Mouse (Mus musculus) ES-Bruce4 (cell line): Measurements from ENCODE around the gene Fars2.

Experiments used
- EP300 ChIP-seq: IDR thresholded peaks from 2 replicates; pipeline ENCODE4 v1.6.1; 2011; ENCODE audit warnings: low read depth, low read length; ENCODE audit not compliant: insufficient read depth
- POLR2A ChIP-seq: IDR thresholded peaks from one replicate; pipeline ENCODE4 v1.8.1; 2011; ENCODE audit warnings: low read length; ENCODE audit not compliant: insufficient read depth

DNA sequence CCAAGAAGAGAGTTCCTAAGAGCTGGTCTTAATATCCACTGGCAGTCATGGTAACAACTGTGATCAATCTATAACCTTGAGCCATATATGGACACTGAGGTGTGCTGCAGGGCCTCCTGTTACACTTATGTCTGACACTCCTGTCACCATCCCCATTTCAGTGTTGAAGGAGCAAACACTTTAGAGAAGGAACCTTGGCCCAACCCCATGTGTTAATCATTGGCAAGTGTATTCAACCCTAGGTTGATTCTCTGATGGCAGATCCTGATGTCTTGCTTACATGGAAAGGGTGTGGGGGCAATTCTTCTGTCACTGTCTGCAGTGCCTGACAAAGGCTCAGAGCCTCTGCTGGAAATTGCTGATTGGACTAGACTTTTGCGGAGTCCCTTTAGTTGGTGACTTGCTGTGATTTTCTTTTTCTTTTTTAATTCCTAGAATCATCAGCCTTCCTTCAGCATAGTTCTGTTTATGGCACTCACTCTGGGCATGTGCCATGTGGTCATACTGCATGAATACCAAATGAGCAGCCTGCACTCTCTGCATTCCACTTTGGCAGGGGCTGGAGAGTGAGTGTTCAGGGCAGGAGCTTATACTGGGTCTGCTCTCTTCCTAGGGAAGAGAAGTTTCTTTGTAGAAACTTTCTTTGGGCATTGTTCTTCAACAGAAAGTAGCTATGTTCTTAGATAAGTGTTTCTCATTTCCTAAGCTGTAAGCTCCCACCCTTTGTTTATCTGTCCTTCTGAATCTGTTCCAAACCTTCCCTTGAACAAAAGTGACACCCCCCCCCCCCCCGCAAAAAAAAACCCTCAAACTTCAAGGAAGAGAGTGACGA, 181.0 kb downstream of the Fars2 start:
- no peak for TF ChIP-seq EP300
- no peak for TF ChIP-seq POLR2A
